Mouse (Mus musculus) monocyte, adult 2 months (primary cell): ENCODE measurements around the gene Veph1.

Experiments used
- DNase-seq, 2 experiments: peaks; one replicate each; pipeline ENCODE4 v3.0.0; 2022; ENCODE audit warnings: low spot score in 2 of 2, low read depth in 1 of 2

The Veph1 gene

GRCm38 (mm10) chr3:66224931-66225537, 71.6 kb downstream of the Veph1 start:
- no peak for DNase-seq

- DNase-seq = no peak
Measured at GRCm38 (mm10) chr3:66221243-66221611, 75.4 kb downstream of the Veph1 start.

GRCm38 (mm10) chr3:66220554-66221242, 75.9 kb downstream of the Veph1 start:
- no peak for DNase-seq

GRCm38 (mm10) chr3:66219655-66220191, 76.9 kb downstream of the Veph1 start, which contains the start of gene Ptx3:
TSS of gene Ptx3 (plus strand) at chr3:66219910.
- DNase-seq = no peak

GRCm38 (mm10) chr3:66215759-66216158, 80.9 kb downstream of the Veph1 start:
- no peak for DNase-seq

- DNase-seq = no peak
Measured at GRCm38 (mm10) chr3:66213524-66213923, 83.1 kb downstream of the Veph1 start.

GRCm38 (mm10) chr3:66208836-66209573, 87.6 kb downstream of the Veph1 start:
- DNase-seq = no peak

GRCm38 (mm10) chr3:66193910-66194562, 102.6 kb downstream of the Veph1 start:
- DNase-seq = no peak

GRCm38 (mm10) chr3:66179647-66180046, 117.0 kb downstream of the Veph1 start:
- DNase-seq = no peak

GRCm38 (mm10) chr3:66172907-66173306, 123.7 kb downstream of the Veph1 start:
- DNase-seq = no peak

- DNase-seq = no peak
Measured at GRCm38 (mm10) chr3:66169873-66170538, 126.6 kb downstream of the Veph1 start.

- no peak for DNase-seq
Measured at GRCm38 (mm10) chr3:66166606-66167290, 129.9 kb downstream of the Veph1 start.

GRCm38 (mm10) chr3:66165026-66165425, 131.6 kb downstream of the Veph1 start:
- no peak for DNase-seq

GRCm38 (mm10) chr3:66164585-66164984, 132.1 kb downstream of the Veph1 start:
- DNase-seq = no peak

GRCm38 (mm10) chr3:66162612-66163011, 134.0 kb downstream of the Veph1 start:
- no peak for DNase-seq

GRCm38 (mm10) chr3:66157947-66158346, 138.7 kb downstream of the Veph1 start:
- DNase-seq = no peak

GRCm38 (mm10) chr3:66137601-66138000, 159.0 kb downstream of the Veph1 start:
- DNase-seq = no peak

GRCm38 (mm10) chr3:66131264-66131950, 165.2 kb downstream of the Veph1 start:
- no peak for DNase-seq

- no peak for DNase-seq
Measured at GRCm38 (mm10) chr3:66129689-66130088, 166.9 kb downstream of the Veph1 start.

- DNase-seq = no peak
Measured at GRCm38 (mm10) chr3:66105493-66105892, 191.1 kb downstream of the Veph1 start.
